Mouse (Mus musculus) adrenal gland, adult 2 months (tissue): ENCODE data around the gene Tecrl. TPM values are rescaled to one million over a fixed set of nuclear protein-coding genes. Genes with fewer than 3 reads are reported as not detected.

ENCODE experiments used
- DNase-seq: peaks from one replicate; pipeline ENCODE4 v3.0.0; 2021
- long read RNA-seq: library from polyadenylated mRNA; stranded (forward); transcript quantifications from one replicate; pipeline ENCODE4 v2.0.0, GENCODE M21; 2021
- polyA plus RNA-seq: library from polyadenylated mRNA; depleted of rRNA; stranded (reverse); fragments of >200 nt; gene quantifications from 2 replicates; pipeline ENCODE4 v1.2.3, GENCODE M21; 2012; rRNA removed
- total RNA-seq, 2 experiments: library from RNA; stranded (reverse); gene quantifications; 2 replicates each; pipeline ENCODE4 v1.2.3; 2021

Gene Tecrl
- not detected for total RNA-seq
- not detected in 2 replicates for polyA plus RNA-seq
- long read RNA-seq = 0 reads

- no peak for DNase-seq
These were observed at the start of gene Tecrl for GRCm38 (mm10) chr5:83354846-83355561. TSS of gene Tecrl (minus strand) at chr5:83355195.

DNA sequence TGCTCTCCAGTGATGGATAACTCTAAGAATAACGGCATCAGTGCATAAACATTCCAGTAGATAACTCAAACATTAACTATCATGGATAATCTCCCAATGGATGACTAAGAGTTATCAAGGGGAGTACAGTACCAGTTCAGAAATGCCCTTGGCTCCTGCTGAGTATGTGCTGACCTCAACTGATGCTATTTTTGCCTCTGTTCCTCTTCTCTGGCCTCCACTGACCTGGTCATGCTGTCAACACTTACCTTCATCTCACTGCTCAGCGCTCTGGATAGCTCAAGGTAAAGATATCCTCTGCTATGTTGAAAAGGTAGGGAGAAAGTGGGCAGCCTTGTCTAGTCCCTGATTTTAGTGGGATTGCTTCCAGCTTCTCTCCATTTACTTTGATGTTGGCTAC lies 30.0 kb upstream of the Tecrl start:
- DNase-seq = no peak

- no peak for DNase-seq
These were observed 3.4 kb downstream of the Tecrl start for GRCm38 (mm10) chr5:83351615-83352014.

GRCm38 (mm10) chr5:83339144-83339543 lies 15.9 kb downstream of the Tecrl start:
- DNase-seq = no peak

DNA sequence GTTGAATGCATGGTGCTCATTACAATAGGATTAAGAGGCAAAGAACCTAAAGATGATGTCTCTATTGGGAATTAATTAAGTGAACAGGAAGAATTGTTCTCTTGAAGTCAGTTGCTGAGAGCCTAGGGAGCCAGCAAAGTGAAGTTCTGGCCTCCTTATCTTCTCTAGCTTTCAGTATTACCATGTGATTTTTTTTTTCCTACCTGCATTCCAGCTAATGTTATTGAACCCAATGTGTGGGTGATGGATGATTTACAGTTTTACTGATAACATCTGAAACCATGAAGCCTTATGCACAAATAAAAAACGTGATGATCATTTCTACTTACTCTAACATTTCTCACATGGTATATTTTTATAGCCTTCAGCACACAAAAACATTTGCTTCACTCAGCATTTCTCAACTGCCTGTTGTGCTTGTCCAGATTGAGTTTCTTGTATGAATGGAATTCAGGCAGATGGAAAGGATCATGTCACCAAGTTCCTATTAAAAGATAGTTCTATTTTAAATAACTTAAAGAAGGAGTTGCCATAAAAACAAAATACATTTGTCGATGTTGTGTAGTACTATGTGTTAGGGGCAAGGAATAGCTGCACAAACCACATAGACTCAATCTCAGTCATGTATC lies 87.7 kb downstream of the Tecrl start:
- no peak for DNase-seq

DNA sequence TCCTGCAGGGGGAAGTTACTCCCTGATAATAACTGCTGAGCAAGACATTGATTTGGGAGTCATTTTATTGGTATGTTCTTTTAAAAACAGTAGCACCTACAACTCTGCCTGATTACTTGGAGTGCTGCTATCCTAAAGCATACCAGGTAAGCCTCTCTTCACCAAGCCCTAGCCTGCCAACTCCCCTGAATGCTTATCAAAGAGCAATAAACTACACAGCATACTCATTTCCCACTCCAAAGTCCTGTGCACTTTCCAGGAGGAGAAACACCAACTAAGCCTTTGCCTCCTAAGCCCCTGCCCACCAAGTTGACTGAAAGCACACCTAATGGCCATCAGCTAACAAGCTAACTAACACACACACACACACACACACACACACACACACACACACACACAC lies 94.9 kb downstream of the Tecrl start:
- no peak for DNase-seq

- DNase-seq = no peak
These were observed 100.9 kb downstream of the Tecrl start for GRCm38 (mm10) chr5:83254141-83254540.

DNA sequence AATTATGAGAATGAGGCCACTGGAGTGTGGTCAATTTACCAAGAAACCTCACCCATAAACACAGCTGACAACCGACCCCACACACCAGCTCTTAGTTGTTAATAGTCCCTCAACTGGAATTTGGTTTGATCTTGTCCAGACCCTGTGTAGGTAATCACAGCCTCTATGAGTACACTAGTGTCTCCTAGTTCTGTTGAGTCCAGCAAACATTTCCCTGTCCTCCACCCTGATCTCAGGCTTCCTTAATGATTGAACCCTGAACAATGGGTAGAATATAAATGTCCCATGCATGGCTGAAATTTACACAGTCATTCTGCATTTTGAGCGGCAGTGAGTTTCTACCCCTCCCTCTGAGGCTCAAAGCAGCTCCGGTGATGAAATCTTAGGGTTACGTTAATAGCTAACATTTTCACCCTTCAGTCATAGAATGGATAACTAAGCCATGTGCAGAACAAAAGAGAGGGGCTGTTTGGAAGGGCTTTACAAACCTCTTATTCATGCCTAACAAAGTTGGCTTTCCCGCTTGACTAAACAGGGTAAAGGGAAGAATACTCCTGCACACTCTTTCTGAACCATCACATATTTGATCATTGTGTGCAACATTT lies 116.0 kb downstream of the Tecrl start:
- DNase-seq = no peak
